Mouse (Mus musculus) cortical plate, adult 2 months (tissue): ENCODE results near the gene Sh3d19.

Source experiments
- CTCF ChIP-seq: fragments of 200-500 bp; IDR thresholded peaks from 2 replicates; pipeline ENCODE4 v1.5.1; 2011; ENCODE audit warnings: mild to moderate bottlenecking, control low read depth, low read length; ENCODE audit not compliant: insufficient read depth; ENCODE audit errors: extremely low read depth
- POLR2A ChIP-seq: fragments of 200-500 bp; IDR thresholded peaks from 2 replicates; pipeline ENCODE4 v1.6.1; 2011; ENCODE audit warnings: mild to moderate bottlenecking, low read length, control low read depth; ENCODE audit not compliant: insufficient read depth; ENCODE audit errors: extremely low read depth

GRCm38 (mm10) chr3:86107637-86108539, 137.0 kb downstream of the Sh3d19 start:
- TF ChIP-seq CTCF: no peak
- TF ChIP-seq POLR2A: no peak
